Mouse (Mus musculus): ENCODE measurements around the gene Mecp2.

Gene Mecp2

GRCm38 (mm10) chrX:74022795-74023187 lies 112.4 kb downstream of the Mecp2 start:
- DNase-seq (ENCODE audit: extremely low read depth, low read depth, low spot score): no peak

- no peak for DNase-seq (ENCODE audit: extremely low read depth, low read depth, low spot score)
Observed at GRCm38 (mm10) chrX:74014597-74014996, 120.6 kb downstream of the Mecp2 start.

DNA sequence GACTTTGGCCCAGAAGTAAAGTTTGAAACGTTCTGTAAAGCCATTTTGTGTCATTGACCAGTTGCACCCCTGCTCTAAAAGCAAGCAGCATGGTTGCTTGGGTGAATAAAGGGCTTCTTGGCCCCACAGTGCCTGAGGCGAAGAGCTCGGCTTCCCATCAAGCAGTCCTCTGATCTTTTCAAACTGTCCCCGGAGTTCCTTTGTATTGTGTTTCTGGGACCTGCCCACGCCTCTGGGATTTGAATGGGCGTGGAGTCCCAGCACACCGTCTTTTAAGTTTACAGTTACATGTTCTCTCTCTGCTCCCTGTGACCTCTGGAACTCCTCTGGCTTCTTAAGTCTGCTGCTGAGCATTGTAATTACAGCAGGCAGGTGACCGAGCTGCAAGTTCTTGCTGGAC lies 127.1 kb downstream of the Mecp2 start:
- no peak for DNase-seq (ENCODE audit: extremely low read depth, low read depth, low spot score)

DNA sequence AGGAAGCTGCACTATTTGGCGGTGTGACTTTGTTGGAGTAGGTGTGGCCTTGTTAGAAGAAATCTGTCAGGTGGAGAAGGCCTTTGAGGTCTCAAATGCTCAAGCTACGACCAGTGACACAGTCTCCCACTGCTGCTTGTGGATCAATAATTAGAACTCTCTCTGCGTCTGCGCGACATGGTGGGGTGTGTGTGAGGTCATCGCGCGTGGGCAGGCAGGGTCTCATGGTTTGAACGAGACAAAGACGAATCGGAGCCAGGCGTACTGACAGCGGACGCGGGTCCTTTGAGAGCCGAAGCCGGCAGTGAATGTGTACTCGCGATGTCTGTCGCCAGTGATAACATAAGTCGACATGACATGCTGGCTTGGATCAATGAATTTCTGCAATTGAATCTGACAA lies 128.8 kb downstream of the Mecp2 start:
- no peak for DNase-seq (ENCODE audit: extremely low read depth, low read depth, low spot score)

GRCm38 (mm10) chrX:74003644-74004043 lies 131.5 kb downstream of the Mecp2 start:
- no peak for DNase-seq (ENCODE audit: extremely low read depth, low read depth, low spot score)

GRCm38 (mm10) chrX:74001024-74001423 lies 134.1 kb downstream of the Mecp2 start:
- DNase-seq (ENCODE audit: extremely low read depth, low read depth, low spot score): no peak

DNA sequence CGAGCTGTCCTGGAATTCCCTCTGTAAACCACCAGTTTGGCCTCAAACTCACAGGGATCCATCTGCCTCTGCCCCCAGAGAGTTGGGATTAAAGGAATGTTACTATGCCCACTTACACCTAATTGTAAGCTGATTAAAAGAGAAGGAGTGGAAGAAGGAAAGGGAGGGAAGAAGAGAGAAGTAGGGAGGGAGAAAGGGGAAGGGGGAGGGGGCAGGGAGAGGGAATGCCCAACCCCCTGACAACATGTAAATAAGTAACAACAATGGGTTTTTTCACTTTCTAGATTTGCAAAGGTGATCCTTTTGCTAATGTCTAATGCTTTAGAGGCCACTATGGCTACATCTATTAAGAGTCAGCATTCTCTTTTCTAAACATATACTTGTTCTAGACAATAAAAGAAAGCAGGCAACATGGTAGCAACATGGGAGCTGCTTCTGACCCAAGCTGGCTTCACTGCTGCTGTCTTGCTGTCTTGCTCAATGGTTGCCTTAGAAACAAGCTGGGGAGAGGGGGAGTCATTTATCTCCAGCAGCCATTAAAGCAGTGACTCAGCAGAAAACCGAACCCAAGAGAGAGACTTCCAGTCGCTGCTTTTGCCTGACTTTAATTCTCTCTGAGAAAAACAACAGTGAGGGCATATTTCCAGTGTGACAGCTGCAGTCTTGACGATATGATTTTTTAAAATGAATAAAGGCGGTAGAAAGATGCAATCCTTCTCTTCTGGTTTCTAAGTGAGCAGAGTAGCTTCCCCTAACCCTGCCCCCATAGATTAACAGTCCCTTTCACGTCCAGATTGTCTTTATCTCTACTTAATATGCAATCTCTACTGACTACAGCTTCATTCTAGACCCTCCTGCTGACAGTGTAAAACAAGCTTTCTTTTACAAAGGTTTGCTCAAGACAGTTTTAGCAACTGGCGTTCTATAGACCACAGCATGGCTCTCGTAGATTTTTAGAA lies 136.0 kb downstream of the Mecp2 start:
- no peak for DNase-seq (ENCODE audit: extremely low read depth, low read depth, low spot score)

GRCm38 (mm10) chrX:73977783-73978182 lies 157.4 kb downstream of the Mecp2 start:
- DNase-seq (ENCODE audit: extremely low read depth, low read depth, low spot score): no peak

Measured in fat pad, adult 2 months (tissue).